Mouse (Mus musculus) lung, adult 2 months (tissue): ENCODE measurements around the gene Nfyc.

ENCODE experiments used
- CTCF ChIP-seq: fragments of 200-500 bp; IDR thresholded peaks from 2 replicates; pipeline ENCODE4 v1.5.1; 2011; ENCODE audit warnings: mild to moderate bottlenecking, low read length, control low read depth; ENCODE audit not compliant: insufficient read depth
- POLR2A ChIP-seq: fragments of 200-500 bp; IDR thresholded peaks from 2 replicates; pipeline ENCODE4 v1.6.1; 2011; ENCODE audit warnings: low read depth, mild to moderate bottlenecking, control low read depth, low read length, borderline replicate concordance; ENCODE audit errors: extremely low read depth

- TF ChIP-seq CTCF = no peak
- no peak for TF ChIP-seq POLR2A
Measured at GRCm38 (mm10) chr4:120726174-120726573, 105.2 kb downstream of the Nfyc start.
